Mouse (Mus musculus) liver, postnatal 0 days (tissue): ENCODE measurements around the gene Gfpt2.

ENCODE experiments used
- CTCF ChIP-seq: sonication (generic); IDR thresholded peaks from 2 replicates; pipeline ENCODE4 v1.5.1; 2016; ENCODE audit warnings: antibody characterized with exemption, low read depth
- EP300 ChIP-seq: IDR thresholded peaks from 2 replicates; pipeline ENCODE4 v1.6.1; 2016; ENCODE audit warnings: antibody characterized with exemption, low read depth, mild to moderate bottlenecking

GRCm38 (mm10) chr11:49744981-49745380, 49.0 kb upstream of the Gfpt2 start:
- TF ChIP-seq CTCF = no peak
- no peak for TF ChIP-seq EP300
